Mouse (Mus musculus) MEL (cell line): Measurements from ENCODE around the gene Sft2d2. TPM values are rescaled to one million over a fixed set of nuclear protein-coding genes. Genes with fewer than 3 reads are reported as not detected.
A peak's percentile ranks its signal among the peaks of the same experiment; 100 is the strongest.

Experiments used
- DNase-seq: peaks from one replicate; pipeline ENCODE4 v3.0.0; 2011; ENCODE audit warnings: low read depth, low spot score
- H3K27ac ChIP-seq: 2 replicates; pipeline ENCODE4 v1.5.1; 2012; ENCODE audit warnings: low read depth, mild to moderate bottlenecking, control low read depth, low read length, moderate library complexity; ENCODE audit not compliant: control insufficient read depth
- H3K27me3 ChIP-seq, 2 experiments: fragments of 150-350 bp in 1 of 2; sonication (generic) in 1 of 2; 2 replicates each; pipeline ENCODE4 v1.6.1; 2012; ENCODE audit warnings: low read length in 2 of 2, mild to moderate bottlenecking in 2 of 2, improper control_type of control experiment in 1 of 2, moderate library complexity in 1 of 2; ENCODE audit not compliant: insufficient read depth in 2 of 2, control insufficient read depth in 1 of 2
- H3K36me3 ChIP-seq, 2 experiments: 2 replicates each; pipeline ENCODE4 v1.6.1; 2012 to 2014; ENCODE audit warnings: low read length in 2 of 2, improper control_type of control experiment in 1 of 2, inconsistent platforms in 1 of 2, mild to moderate bottlenecking in 1 of 2; ENCODE audit not compliant: insufficient read depth in 2 of 2, control insufficient read depth in 1 of 2
- H3K4me1 ChIP-seq, 2 experiments: fragments of 150-350 bp in 1 of 2; sonication (generic) in 1 of 2; 2 replicates each; pipeline ENCODE4 v1.6.1; 2012; ENCODE audit warnings: low read length in 2 of 2, improper control_type of control experiment in 1 of 2, mild to moderate bottlenecking in 1 of 2; ENCODE audit not compliant: insufficient read depth in 2 of 2, control insufficient read depth in 1 of 2
- H3K4me3 ChIP-seq, 2 experiments: fragments of 150-350 bp in 1 of 2; sonication (generic) in 1 of 2; 2 replicates each; pipeline ENCODE4 v1.5.1; 2012; ENCODE audit warnings: low read depth in 2 of 2, low read length in 2 of 2, mild to moderate bottlenecking in 2 of 2, moderate library complexity in 2 of 2, control low read depth in 1 of 2, improper control_type of control experiment in 1 of 2; ENCODE audit not compliant: control insufficient read depth in 1 of 2, insufficient read depth in 1 of 2
- H3K79me2 ChIP-seq: 2 replicates; pipeline ENCODE4 v1.6.1; 2012; ENCODE audit warnings: mild to moderate bottlenecking, low read length, moderate library complexity; ENCODE audit not compliant: control insufficient read depth, poor library complexity, insufficient read depth
- H3K9ac ChIP-seq: 2 replicates; pipeline ENCODE4 v1.6.1; 2012; ENCODE audit warnings: low read depth, mild to moderate bottlenecking, control low read depth, low read length, moderate library complexity; ENCODE audit not compliant: control insufficient read depth, poor library complexity, severe bottlenecking
- H3K9me3 ChIP-seq: fragments of 150-350 bp; sonication (generic); replicated peaks from 2 replicates; pipeline ENCODE4 v1.6.1; 2012; ENCODE audit warnings: mild to moderate bottlenecking, low read length, improper control_type of control experiment, moderate library complexity; ENCODE audit not compliant: insufficient read depth
- CTCF ChIP-seq, 3 experiments: IDR thresholded peaks in 2 of 3; conservative IDR thresholded peaks in 1 of 3; 2 replicates each; pipeline ENCODE4 v1.5.1; 2011 to 2012; ENCODE audit warnings: low read length in 3 of 3, low read depth in 2 of 3, mild to moderate bottlenecking in 2 of 3, improper control_type of control experiment in 1 of 3, inconsistent platforms in 1 of 3, mixed read lengths in 1 of 3, moderate library complexity in 1 of 3; ENCODE audit not compliant: control insufficient read depth in 1 of 3, insufficient read depth in 1 of 3, poor library complexity in 1 of 3, severe bottlenecking in 1 of 3
- ELF1 ChIP-seq: IDR thresholded peaks from 2 replicates; pipeline ENCODE4 v1.6.1; 2014; ENCODE audit warnings: low read depth, mild to moderate bottlenecking, inconsistent platforms, low read length, improper control_type of control experiment, moderate library complexity
- ETS1 ChIP-seq: IDR thresholded peaks from 2 replicates; pipeline ENCODE4 v1.6.1; 2012; ENCODE audit warnings: low read depth, mild to moderate bottlenecking, inconsistent platforms, low read length, improper control_type of control experiment, moderate library complexity
- GABPA ChIP-seq: IDR thresholded peaks from 2 replicates; pipeline ENCODE4 v1.6.1; 2012; ENCODE audit warnings: low read depth, mild to moderate bottlenecking, inconsistent platforms, low read length, improper control_type of control experiment, moderate library complexity
- GATA1 ChIP-seq: IDR thresholded peaks from 2 replicates; pipeline ENCODE4 v1.6.1; 2011; ENCODE audit warnings: low read depth, low read length, improper control_type of control experiment
- HCFC1 ChIP-seq: IDR thresholded peaks from 2 replicates; pipeline ENCODE4 v1.6.1; 2012; ENCODE audit warnings: low read depth, mild to moderate bottlenecking, inconsistent platforms, low read length, improper control_type of control experiment, moderate library complexity
- JUND ChIP-seq: IDR thresholded peaks from 2 replicates; pipeline ENCODE4 v1.6.1; 2011; ENCODE audit warnings: low read depth, mild to moderate bottlenecking, improper control_type of control experiment, low read length
- MAFK ChIP-seq: IDR thresholded peaks from 2 replicates; pipeline ENCODE4 v1.6.1; 2011; ENCODE audit warnings: low read depth, mild to moderate bottlenecking, low read length, improper control_type of control experiment, borderline replicate concordance
- MAX ChIP-seq: IDR thresholded peaks from 2 replicates; pipeline ENCODE4 v1.6.1; 2011; ENCODE audit warnings: low read length, improper control_type of control experiment
- MXI1 ChIP-seq: IDR thresholded peaks from 2 replicates; pipeline ENCODE4 v1.6.1; 2011; ENCODE audit warnings: mild to moderate bottlenecking, low read depth, low read length, improper control_type of control experiment
- MYC ChIP-seq: IDR thresholded peaks from 2 replicates; pipeline ENCODE4 v1.6.1; 2011; ENCODE audit warnings: low read depth, mild to moderate bottlenecking, low read length, improper control_type of control experiment, moderate library complexity
- NELFE ChIP-seq: IDR thresholded peaks from 2 replicates; pipeline ENCODE4 v1.6.1; 2011; ENCODE audit warnings: low read depth, low read length, improper control_type of control experiment
- NRF1 ChIP-seq: IDR thresholded peaks from 2 replicates; pipeline ENCODE4 v1.6.1; 2014; ENCODE audit warnings: low read depth, mild to moderate bottlenecking, inconsistent platforms, low read length, improper control_type of control experiment, moderate library complexity; ENCODE audit not compliant: poor library complexity, insufficient read depth, severe bottlenecking
- POLR2A ChIP-seq, 2 experiments: IDR thresholded peaks; 2 replicates each; pipeline ENCODE4 v1.6.1; 2011 to 2012; ENCODE audit warnings: low read length in 2 of 2, mild to moderate bottlenecking in 2 of 2, control low read depth in 1 of 2, improper control_type of control experiment in 1 of 2, low read depth in 1 of 2, moderate library complexity in 1 of 2; ENCODE audit not compliant: control insufficient read depth in 1 of 2, insufficient read depth in 1 of 2, poor library complexity in 1 of 2
- POLR2AphosphoS2 ChIP-seq: IDR thresholded peaks from 2 replicates; pipeline ENCODE4 v1.6.1; 2011; ENCODE audit warnings: low read length, improper control_type of control experiment
- POLR2AphosphoS5 ChIP-seq: IDR thresholded peaks from 2 replicates; pipeline ENCODE4 v1.6.1; 2012; ENCODE audit warnings: low read depth, borderline replicate concordance, mild to moderate bottlenecking, inconsistent platforms, low read length, moderate library complexity, mixed read lengths
- RAD21 ChIP-seq: IDR thresholded peaks from 2 replicates; pipeline ENCODE4 v1.6.1; 2011; ENCODE audit warnings: mild to moderate bottlenecking, low read depth, low read length, improper control_type of control experiment
- SIN3A ChIP-seq: IDR thresholded peaks from 2 replicates; pipeline ENCODE4 v1.6.1; 2012; ENCODE audit warnings: low read length, improper control_type of control experiment, inconsistent platforms
- TCF12 ChIP-seq: IDR thresholded peaks from 2 replicates; pipeline ENCODE4 v1.6.1; 2014; ENCODE audit warnings: low read depth, mild to moderate bottlenecking, inconsistent platforms, low read length, improper control_type of control experiment, moderate library complexity
- USF1 ChIP-seq: IDR thresholded peaks from 2 replicates; pipeline ENCODE4 v1.6.1; 2014; ENCODE audit warnings: low read depth, mild to moderate bottlenecking, inconsistent platforms, low read length, improper control_type of control experiment, moderate library complexity
- USF2 ChIP-seq, 2 experiments: IDR thresholded peaks; 2 replicates each; pipeline ENCODE4 v1.6.1; 2011 to 2012; ENCODE audit warnings: improper control_type of control experiment in 2 of 2, low read length in 2 of 2, borderline replicate concordance in 1 of 2, inconsistent platforms in 1 of 2, low read depth in 1 of 2, mild to moderate bottlenecking in 1 of 2; ENCODE audit not compliant: insufficient read depth in 1 of 2
- ZMIZ1 ChIP-seq: IDR thresholded peaks from 2 replicates; pipeline ENCODE4 v1.6.1; 2012; ENCODE audit warnings: low read depth, mild to moderate bottlenecking, inconsistent platforms, low read length, improper control_type of control experiment, moderate library complexity
- polyA plus RNA-seq, 2 experiments: library from polyadenylated mRNA; stranded (reverse) in 1 of 2; unstranded in 1 of 2; fragments of >175 nt in 1 of 2; fragments of >200 nt in 1 of 2; gene quantifications; 2 replicates each; pipeline versions ENCODE4 v1.2.1 to v1.2.4; 2012; ENCODE audit warnings: low replicate concordance in 2 of 2, low read depth in 1 of 2; ENCODE audit not compliant: insufficient read length in 2 of 2, insufficient read depth in 1 of 2, missing spikeins in 1 of 2
- total RNA-seq: library from RNA; depleted of rRNA; stranded (reverse); fragments of 300-350 nt; gene quantifications from 2 replicates; pipeline ENCODE4 v1.2.3, GENCODE M21; 2012; rRNA removed

Sft2d2 gene
- 4.0 and 4.4 TPM in 2 replicates for total RNA-seq
- 1 to 10 TPM in 1 of 2 experiments, not detected in 1; 8.9 TPM for polyA plus RNA-seq

GRCm38 (mm10) chr1:165193880-165194661, at the start of gene Sft2d2:
Gene Sft2d2, minus strand, starts transcription at chr1:165194438.
- peaks cover 12 to 23% of the 10 kb centered on the region in 2 experiments for H3K4me1 ChIP-seq
- TF ChIP-seq ETS1 (peak; percentile 37; the same call in 1 of the 2 replicates), MXI1 (peak; percentile 84), JUND (no peak), GABPA (no peak), POLR2AphosphoS2 (peak; percentile 58; the same call in 1 of the 2 replicates), MAFK (no peak), HCFC1 (peak; percentile 76), CTCF (IDR thresholded peaks at IDR 0.05 in 2 of 3, conservative IDR thresholded peaks at IDR 0.05 in 1 of 3; ENCODE audit: control insufficient read depth in 1 of 3, insufficient read depth in 1 of 3, low read depth in 2 of 3, low read length in 3 of 3, poor library complexity in 1 of 3, severe bottlenecking in 1 of 3) (peak in 1 of 3 experiments; percentile 0; a peak in 1 of 6 replicates), SIN3A (peak; percentile 72; the same call in 1 of the 2 replicates), MYC (peak; percentile 86; the same call in 1 of the 2 replicates), NELFE (peak; percentile 55), ELF1 (peak; percentile 93), MAX (peak; percentile 89), POLR2A (IDR thresholded peaks at IDR 0.05; ENCODE audit: control insufficient read depth in 1 of 2, insufficient read depth in 1 of 2, low read depth in 1 of 2, low read length in 2 of 2, poor library complexity in 1 of 2) (peak; percentile 27 to 69; a peak in 2 of 4 replicates), GATA1 (no peak), TCF12 (0 out of 2 replicates have a peak, but pooled peaks have one; percentile 30), USF2 (IDR thresholded peaks at IDR 0.05; ENCODE audit: borderline replicate concordance in 1 of 2, insufficient read depth in 1 of 2, low read depth in 1 of 2, low read length in 2 of 2) (no peak), NRF1 (peak; percentile 66), POLR2AphosphoS5 (no peak), USF1 (peak; percentile 59), RAD21 (no peak), ZMIZ1 (no peak)
- TF ChIP-seq, all 39 proteins: peak for 14
- no peaks in the 10 kb centered on the region for H3K27me3 ChIP-seq
- peaks cover 2% of the 10 kb centered on the region; the same call in 1 of the 2 replicates for H3K79me2 ChIP-seq
- peak; percentile 93 for DNase-seq
- H3K9me3 ChIP-seq, result no peaks in the 10 kb centered on the region
- peak within 1 kb of the TSS; percentile 83 to 95 for H3K4me3 ChIP-seq
- H3K36me3 ChIP-seq, result peaks cover 0 to 19% of the 10 kb centered on the region in 2 experiments; a peak in 2 of 4 replicates
- H3K9ac ChIP-seq, result peak within 1 kb of the TSS; percentile 80
- peak within 1 kb of the TSS; percentile 74 for H3K27ac ChIP-seq
